Comparison of ENCODE assay signal across 23 mouse cellular contexts in genomic region chr13:20800569-20800968, GRCm38 (mm10). TPM values are rescaled to one million over a fixed set of nuclear protein-coding genes. Genes with fewer than 3 reads are reported as not detected.
DNase-seq lines count a peak whose midpoint lies in the region; ATAC-seq lines count a peak whose summit lies in the region.
"Had no signal": no experiment of that assay in that cellular context is flagged by ENCODE, and none has a peak within 500 bp of the region (broad histone marks: within the 10 kb centered on the region; RNA-seq: fewer than 3 reads in every experiment).

No protein-coding gene starts in this region.

- no peaks in the 10 kb centered on the region for H3K36me3 ChIP-seq in embryonic facial prominence, embryonic 14.5 days (ENCODE audit: control insufficient read depth, insufficient read depth, low read length)
- no peaks in the 10 kb centered on the region for H3K36me3 ChIP-seq in embryonic facial prominence, embryonic 10.5 days (replicated peaks)
- H3K36me3 ChIP-seq in intestine, embryonic 16.5 days (ENCODE audit: control insufficient read depth, insufficient read depth, low read length), result no peaks in the 10 kb centered on the region
- H3K36me3 ChIP-seq in intestine, embryonic 15.5 days, result no peaks in the 10 kb centered on the region
- H3K36me3 ChIP-seq: G1E; midbrain, embryonic 10.5 days; neural tube, embryonic 15.5 days had no signal

- no peak overlapping the region for H3K27ac ChIP-seq in embryonic facial prominence, embryonic 14.5 days (replicated peaks; ENCODE audit: low read depth, low read length)
- H3K27ac ChIP-seq in embryonic facial prominence, embryonic 10.5 days (replicated peaks), result no peak overlapping the region
- no peak overlapping the region for H3K27ac ChIP-seq in intestine, embryonic 16.5 days (ENCODE audit: low read length)
- no peak overlapping the region for H3K27ac ChIP-seq in intestine, embryonic 15.5 days
- H3K27ac ChIP-seq: hindbrain, postnatal 0 days; midbrain, embryonic 10.5 days; neural tube, embryonic 15.5 days had no signal

- no peaks in the 10 kb centered on the region for H3K4me1 ChIP-seq in embryonic facial prominence, embryonic 14.5 days (ENCODE audit: control insufficient read depth, insufficient read depth, low read length)
- peaks cover 3% of the 10 kb centered on the region; the same call in 1 of the 2 replicates for H3K4me1 ChIP-seq in embryonic facial prominence, embryonic 10.5 days
- H3K4me1 ChIP-seq in intestine, embryonic 16.5 days (ENCODE audit: control insufficient read depth, insufficient read depth, low read length), result no peaks in the 10 kb centered on the region
- H3K4me1 ChIP-seq in intestine, embryonic 15.5 days (replicated peaks), result no peaks in the 10 kb centered on the region
- H3K4me1 ChIP-seq: neural tube, embryonic 15.5 days had no signal

- no peak overlapping the region for H3K9ac ChIP-seq in embryonic facial prominence, embryonic 14.5 days (ENCODE audit: low read depth, low read length)
- no peak overlapping the region for H3K9ac ChIP-seq in intestine, embryonic 16.5 days (ENCODE audit: low read depth, low read length)
- H3K9ac ChIP-seq in intestine, embryonic 15.5 days, result no peak overlapping the region
- H3K9ac ChIP-seq: forebrain, postnatal 0 days; neural tube, embryonic 15.5 days had no signal

- peak; percentile 26 for DNase-seq in embryonic facial prominence, embryonic 14.5 days (ENCODE audit: low spot score)
- no peak for DNase-seq in embryonic facial prominence, embryonic 10.5 days (ENCODE audit: low spot score)
- DNase-seq in kidney, postnatal 14 days, result peak; percentile 53
- no peak for DNase-seq in kidney, adult 8-10 months
- peak; percentile 37 for DNase-seq in thymus, postnatal 4 days
- no peak for DNase-seq in thymus, adult 18-20 months
- DNase-seq: adrenal gland, adult 8-10 months; B cell, adult 2 months; cerebellum, adult 2 months; cerebellum, postnatal 25 days; forebrain, postnatal 0 days; left cerebral cortex, postnatal 4 days; lung, postnatal 10 days; thymus, adult 2 months had no signal

- 0 out of 2 replicates have a peak, but pooled peaks have one; percentile 26 for ATAC-seq in embryonic facial prominence, embryonic 14.5 days (ENCODE audit: low read depth)
- ATAC-seq in intestine, embryonic 16.5 days, result peak; percentile 53; the same call in 1 of the 2 replicates
- ATAC-seq in intestine, embryonic 15.5 days, result no peak
- ATAC-seq: forebrain, postnatal 0 days; hindbrain, postnatal 0 days; Patski had no signal

- no peaks in the 10 kb centered on the region for H3K27me3 ChIP-seq in embryonic facial prominence, embryonic 14.5 days (replicated peaks; ENCODE audit: control insufficient read depth, insufficient read depth, low read length)
- no peaks in the 10 kb centered on the region for H3K27me3 ChIP-seq in embryonic facial prominence, embryonic 10.5 days (replicated peaks; ENCODE audit: low read depth, poor library complexity, severe bottlenecking)
- H3K27me3 ChIP-seq in intestine, embryonic 16.5 days (replicated peaks; ENCODE audit: control insufficient read depth, insufficient read depth, low read length), result no peaks in the 10 kb centered on the region
- H3K27me3 ChIP-seq in intestine, embryonic 15.5 days (replicated peaks), result no peaks in the 10 kb centered on the region
- H3K27me3 ChIP-seq: CH12.LX; neural tube, embryonic 15.5 days; Patski had no signal

- 54% methylated on average over 3 of the region's 3 CpGs for WGBS in embryonic facial prominence, embryonic 14.5 days
- WGBS in embryonic facial prominence, embryonic 10.5 days, result 62% methylated on average over 3 of the region's 3 CpGs
- WGBS in intestine, embryonic 16.5 days, result 55% methylated on average over 3 of the region's 3 CpGs
- WGBS in intestine, embryonic 15.5 days, result 50% methylated on average over 3 of the region's 3 CpGs

- no peaks in the 10 kb centered on the region for H3K9me3 ChIP-seq in embryonic facial prominence, embryonic 14.5 days (ENCODE audit: control insufficient read depth, low read length)
- H3K9me3 ChIP-seq in embryonic facial prominence, embryonic 10.5 days, result no peaks in the 10 kb centered on the region
- no peaks in the 10 kb centered on the region for H3K9me3 ChIP-seq in intestine, embryonic 16.5 days (ENCODE audit: control insufficient read depth, low read length)
- H3K9me3 ChIP-seq in intestine, embryonic 15.5 days, result no peaks in the 10 kb centered on the region
- H3K9me3 ChIP-seq: G1E; midbrain, embryonic 10.5 days; neural tube, embryonic 15.5 days had no signal

- no peak overlapping the region for H3K4me3 ChIP-seq in embryonic facial prominence, embryonic 14.5 days (ENCODE audit: low read depth, low read length)
- H3K4me3 ChIP-seq in embryonic facial prominence, embryonic 10.5 days, result no peak overlapping the region
- H3K4me3 ChIP-seq in intestine, embryonic 16.5 days (ENCODE audit: low read length), result no peak overlapping the region
- no peak overlapping the region for H3K4me3 ChIP-seq in intestine, embryonic 15.5 days (replicated peaks)
- H3K4me3 ChIP-seq: midbrain, embryonic 10.5 days; neural tube, embryonic 15.5 days had no signal

- no peak overlapping the region for H3K4me2 ChIP-seq in embryonic facial prominence, embryonic 14.5 days (ENCODE audit: low read depth, low read length)
- no peak overlapping the region for H3K4me2 ChIP-seq in intestine, embryonic 16.5 days (ENCODE audit: low read depth, low read length)
- no peak overlapping the region for H3K4me2 ChIP-seq in intestine, embryonic 15.5 days (replicated peaks)
- H3K4me2 ChIP-seq: heart, embryonic 11.5 days; neural tube, embryonic 15.5 days had no signal

RNA-seq across cellular contexts. Expression of gene Aoah, which starts 6.7 kb away (rescaled TPM):
- 1.5 and 1.8 TPM in 2 replicates for polyA plus RNA-seq in embryonic facial prominence, embryonic 14.5 days (2014; fragmentation: Nextera tagmentation; extraction: Ambion mirVana)
- 0.13 and 0.32 TPM in 2 replicates for polyA plus RNA-seq in embryonic facial prominence, embryonic 10.5 days (2016; fragmentation: Nextera tagmentation; extraction: Ambion mirVana)
- polyA plus RNA-seq in intestine, embryonic 16.5 days (2015; fragmentation: Nextera tagmentation; extraction: Ambion mirVana), result 1.3 and 1.6 TPM in 2 replicates
- 1.3 and 1.5 TPM in 2 replicates for polyA plus RNA-seq in intestine, embryonic 15.5 days (2015; fragmentation: Nextera tagmentation; extraction: Ambion mirVana)
- polyA plus RNA-seq: G1E, Patski had no signal

Comparison
In these comparisons a context has a peak if more than half of its experiments do, and no peak if none do; other contexts are left out.
1. DNase-seq: peak in embryonic facial prominence, embryonic 14.5 days (single experiment), kidney, postnatal 14 days (single experiment) and thymus, postnatal 4 days (single experiment); none in embryonic facial prominence, embryonic 10.5 days (single experiment), kidney, adult 8-10 months (0 of 2) and thymus, adult 18-20 months (0 of 2).